Mouse (Mus musculus): ENCODE results near the gene Copa. TPM values are rescaled to one million over a fixed set of nuclear protein-coding genes. Genes with fewer than 3 reads are reported as not detected.

The Copa gene
- polyA plus RNA-seq (2015; fragmentation: Nextera tagmentation; extraction: Ambion mirVana) = 181 and 214 TPM in 2 replicates

GRCm38 (mm10) chr1:172082101-172082898 lies at the start of gene Copa, which contains the start of gene Ncstn:
Copa (plus strand) TSS chr1:172082529.
Ncstn (minus strand) TSS chr1:172082795.
- peak; percentile 99 for ATAC-seq
- no peaks in the 10 kb centered on the region for H3K9me3 ChIP-seq (ENCODE audit: control insufficient read depth, low read length)
- WGBS = under 1% methylated on average over 40 of the region's 40 CpGs

DNA sequence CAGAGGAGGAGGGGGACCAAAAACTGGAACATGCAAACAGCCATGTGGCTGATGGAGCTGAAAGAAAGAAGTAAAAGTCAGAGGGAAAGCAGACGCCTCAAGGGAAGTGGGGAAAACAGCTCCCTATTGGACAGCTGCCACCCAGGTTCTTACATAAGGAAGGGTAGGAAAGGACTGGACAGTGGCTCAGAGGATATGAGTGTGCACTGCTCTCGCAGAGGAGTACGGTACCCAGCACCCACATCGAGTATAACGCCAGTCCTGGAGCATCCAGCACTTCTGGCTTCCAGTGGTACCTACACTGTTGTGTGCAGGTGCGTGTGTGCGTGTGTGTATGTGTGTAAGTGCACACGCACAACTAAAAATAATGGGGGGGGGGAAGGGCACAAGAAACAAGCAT lies 35.9 kb upstream of the Copa start:
- H3K27ac ChIP-seq (ENCODE audit: low read depth, low read length) = no peak overlapping the region
- H3K4me3 ChIP-seq (ENCODE audit: low read length) = no peak overlapping the region
- WGBS = 77% methylated on average over 8 of the region's 8 CpGs
- H3K36me3 ChIP-seq (ENCODE audit: control insufficient read depth, insufficient read depth, low read length) = no peaks in the 10 kb centered on the region
- no peaks in the 10 kb centered on the region for H3K27me3 ChIP-seq (replicated peaks; ENCODE audit: control insufficient read depth, insufficient read depth, low read length)
- no peaks in the 10 kb centered on the region for H3K9me3 ChIP-seq (ENCODE audit: control insufficient read depth, low read length)
- no peak overlapping the region for H3K9ac ChIP-seq (ENCODE audit: low read depth, low read length)
- H3K4me1 ChIP-seq (ENCODE audit: control insufficient read depth, insufficient read depth, low read depth, low read length) = peaks cover 18% of the 10 kb centered on the region
- no peak overlapping the region for H3K4me2 ChIP-seq (ENCODE audit: low read length)
- ATAC-seq = no peak

More at GRCm38 (mm10) chr1:172082101-172082898, at the start of gene Copa, which contains the start of gene Ncstn:
- Histone ChIP-seq H3K4me2 (ENCODE audit: low read length) (peak within 1 kb of the TSS; percentile 90), H3K4me1 (ENCODE audit: control insufficient read depth, insufficient read depth, low read depth, low read length) (peaks cover 18% of the 10 kb centered on the region), H3K27me3 (replicated peaks; ENCODE audit: control insufficient read depth, insufficient read depth, low read length) (no peaks in the 10 kb centered on the region), H3K4me3 (ENCODE audit: low read length) (peak within 1 kb of the TSS; percentile 92), H3K36me3 (ENCODE audit: control insufficient read depth, insufficient read depth, low read length) (peaks cover 15% of the 10 kb centered on the region), H3K27ac (ENCODE audit: low read depth, low read length) (peak within 1 kb of the TSS; percentile 93), H3K9ac (ENCODE audit: low read depth, low read length) (peak within 1 kb of the TSS; percentile 89)

GRCm38 (mm10) chr1:172046938-172047337 lies 35.4 kb upstream of the Copa start:
- no peak overlapping the region for H3K4me2 ChIP-seq (ENCODE audit: low read length)
- H3K36me3 ChIP-seq (ENCODE audit: control insufficient read depth, insufficient read depth, low read length) = no peaks in the 10 kb centered on the region
- no peaks in the 10 kb centered on the region for H3K9me3 ChIP-seq (ENCODE audit: control insufficient read depth, low read length)
- no peaks in the 10 kb centered on the region for H3K27me3 ChIP-seq (replicated peaks; ENCODE audit: control insufficient read depth, insufficient read depth, low read length)
- no peak; the same call in 1 of the 2 replicates for ATAC-seq
- peaks cover 18% of the 10 kb centered on the region for H3K4me1 ChIP-seq (ENCODE audit: control insufficient read depth, insufficient read depth, low read depth, low read length)
- no peak overlapping the region for H3K4me3 ChIP-seq (ENCODE audit: low read length)
- H3K9ac ChIP-seq (ENCODE audit: low read depth, low read length) = no peak overlapping the region
- WGBS = 11% methylated on average over 5 of the region's 5 CpGs
- H3K27ac ChIP-seq (ENCODE audit: low read depth, low read length) = no peak overlapping the region

DNA sequence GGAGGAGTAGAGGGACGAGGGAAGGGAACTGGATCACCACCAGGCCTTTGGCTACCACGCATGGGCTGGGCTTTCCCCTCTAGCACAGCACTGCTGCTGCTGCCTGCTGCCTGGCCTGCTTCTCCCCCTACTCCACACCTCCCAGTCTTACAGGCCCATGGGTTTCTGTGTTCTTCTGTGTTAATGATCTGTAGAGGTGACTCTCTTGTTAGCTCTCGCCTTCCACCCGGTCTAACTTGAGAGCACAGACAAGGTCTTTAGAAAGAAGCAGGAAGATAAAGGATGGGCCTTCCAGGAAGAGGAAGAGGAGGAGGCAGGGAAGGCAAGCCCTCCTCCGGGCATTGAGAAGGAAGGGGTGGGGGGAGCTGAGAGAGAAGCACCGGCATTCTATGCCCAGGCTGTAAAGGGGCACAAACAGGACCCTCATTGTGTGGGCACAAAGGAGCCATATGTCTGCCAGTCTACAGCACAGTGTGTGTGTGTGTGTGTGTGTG lies 34.0 kb upstream of the Copa start:
- H3K9ac ChIP-seq (ENCODE audit: low read depth, low read length) = peak overlapping the region; percentile 41
- ATAC-seq = peak; percentile 80
- H3K9me3 ChIP-seq (ENCODE audit: control insufficient read depth, low read length) = no peaks in the 10 kb centered on the region
- H3K4me1 ChIP-seq (ENCODE audit: control insufficient read depth, insufficient read depth, low read depth, low read length) = peaks cover 19% of the 10 kb centered on the region
- H3K4me2 ChIP-seq (ENCODE audit: low read length) = peak overlapping the region; percentile 35
- 5% methylated on average over 5 of the region's 6 CpGs for WGBS
- no peaks in the 10 kb centered on the region for H3K36me3 ChIP-seq (ENCODE audit: control insufficient read depth, insufficient read depth, low read length)
- peak overlapping the region; percentile 70 for H3K27ac ChIP-seq (ENCODE audit: low read depth, low read length)
- H3K27me3 ChIP-seq (replicated peaks; ENCODE audit: control insufficient read depth, insufficient read depth, low read length) = no peaks in the 10 kb centered on the region
- 0 out of 2 replicates have a peak overlapping the region, but pooled peaks have one; percentile 4 for H3K4me3 ChIP-seq (ENCODE audit: low read length)

DNA sequence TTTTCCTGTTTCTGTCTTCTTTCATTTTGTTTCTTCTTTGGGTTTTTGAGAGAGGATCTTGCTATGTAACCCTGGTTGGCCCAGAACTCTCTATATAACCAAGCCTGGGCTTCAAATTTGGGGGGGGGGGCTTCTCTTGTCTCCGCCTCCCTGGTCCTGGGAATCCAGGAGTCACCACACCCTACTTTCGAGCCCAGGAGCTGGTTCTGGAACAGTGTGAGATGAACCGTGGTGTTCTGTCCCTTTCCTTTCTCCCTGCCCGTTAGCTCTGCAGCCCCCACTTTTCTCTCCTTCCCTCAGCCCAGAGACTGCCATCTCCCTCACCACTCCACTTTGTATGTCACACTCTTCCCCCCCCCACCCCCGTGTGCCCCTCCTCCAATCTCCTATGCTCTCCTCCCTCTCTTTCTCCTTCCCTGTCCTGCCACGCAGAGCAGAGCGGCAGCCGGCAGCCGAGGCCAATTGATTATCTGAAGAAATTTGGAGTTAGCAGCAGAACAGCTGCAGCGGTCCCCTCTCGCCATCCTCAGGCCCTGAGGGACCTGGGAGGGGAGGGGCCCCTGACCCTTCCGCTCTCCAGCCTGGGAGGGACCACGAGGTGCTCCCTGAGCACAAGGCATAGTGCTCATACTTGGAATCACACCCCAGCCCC lies 33.1 kb upstream of the Copa start:
- Histone ChIP-seq H3K27ac (ENCODE audit: low read depth, low read length) (peak overlapping the region; percentile 70), H3K36me3 (ENCODE audit: control insufficient read depth, insufficient read depth, low read length) (no peaks in the 10 kb centered on the region), H3K4me1 (ENCODE audit: control insufficient read depth, insufficient read depth, low read depth, low read length) (peaks cover 28% of the 10 kb centered on the region), H3K9me3 (ENCODE audit: control insufficient read depth, low read length) (no peaks in the 10 kb centered on the region), H3K4me2 (ENCODE audit: low read length) (peak overlapping the region; percentile 24), H3K27me3 (replicated peaks; ENCODE audit: control insufficient read depth, insufficient read depth, low read length) (no peaks in the 10 kb centered on the region), H3K4me3 (ENCODE audit: low read length) (no peak overlapping the region), H3K9ac (ENCODE audit: low read depth, low read length) (peak overlapping the region; percentile 50)
- peak; percentile 43 for ATAC-seq
- WGBS = 10% methylated on average over 13 of the region's 13 CpGs

DNA sequence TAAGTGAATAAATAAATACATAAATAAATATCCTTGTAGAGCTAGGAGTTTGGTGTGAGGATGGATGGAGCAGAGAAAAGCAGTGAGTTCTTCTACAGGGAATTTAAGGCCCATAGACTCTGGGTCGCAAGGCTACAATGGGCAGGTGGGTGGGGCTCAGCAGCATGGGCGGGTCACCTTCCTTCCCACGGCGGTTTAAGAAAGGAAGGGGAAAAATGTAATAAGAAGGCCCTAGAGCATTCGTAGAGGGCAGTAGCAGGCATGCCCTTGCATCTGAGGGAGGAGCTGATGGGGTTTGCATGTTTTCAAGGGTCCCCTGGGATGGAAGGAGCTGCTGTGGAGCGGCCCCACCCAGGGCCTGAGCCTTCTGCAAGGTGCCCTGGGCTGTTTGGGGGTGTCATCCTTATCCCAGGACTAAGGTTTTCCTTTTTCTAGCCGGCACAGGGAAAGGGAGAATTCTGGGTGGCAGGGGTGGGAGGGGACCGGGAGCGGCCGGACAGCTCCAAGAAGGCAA lies 29.5 kb upstream of the Copa start:
- Histone ChIP-seq H3K27ac (ENCODE audit: low read depth, low read length) (no peak overlapping the region), H3K4me1 (ENCODE audit: control insufficient read depth, insufficient read depth, low read depth, low read length) (peaks cover 27% of the 10 kb centered on the region), H3K4me3 (ENCODE audit: low read length) (no peak overlapping the region), H3K36me3 (ENCODE audit: control insufficient read depth, insufficient read depth, low read length) (no peaks in the 10 kb centered on the region), H3K9ac (ENCODE audit: low read depth, low read length) (0 out of 2 replicates have a peak overlapping the region, but pooled peaks have one; percentile 1), H3K27me3 (replicated peaks; ENCODE audit: control insufficient read depth, insufficient read depth, low read length) (no peaks in the 10 kb centered on the region), H3K9me3 (ENCODE audit: control insufficient read depth, low read length) (no peaks in the 10 kb centered on the region), H3K4me2 (ENCODE audit: low read length) (peak overlapping the region; percentile 83)
- no peak for ATAC-seq
- 14% methylated on average over 10 of the region's 10 CpGs for WGBS

GRCm38 (mm10) chr1:172053541-172054440 lies 28.5 kb upstream of the Copa start:
- peak overlapping the region; percentile 70 for H3K9ac ChIP-seq (ENCODE audit: low read depth, low read length)
- no peaks in the 10 kb centered on the region for H3K9me3 ChIP-seq (ENCODE audit: control insufficient read depth, low read length)
- peak; percentile 53 for ATAC-seq
- H3K27me3 ChIP-seq (replicated peaks; ENCODE audit: control insufficient read depth, insufficient read depth, low read length) = no peaks in the 10 kb centered on the region
- H3K4me1 ChIP-seq (ENCODE audit: control insufficient read depth, insufficient read depth, low read depth, low read length) = peaks cover 20% of the 10 kb centered on the region
- H3K4me3 ChIP-seq (ENCODE audit: low read length) = peak overlapping the region; percentile 48
- H3K4me2 ChIP-seq (ENCODE audit: low read length) = peak overlapping the region; percentile 83
- WGBS = 4% methylated on average over 31 of the region's 42 CpGs
- H3K27ac ChIP-seq (ENCODE audit: low read depth, low read length) = no peak overlapping the region
- no peaks in the 10 kb centered on the region for H3K36me3 ChIP-seq (ENCODE audit: control insufficient read depth, insufficient read depth, low read length)

DNA sequence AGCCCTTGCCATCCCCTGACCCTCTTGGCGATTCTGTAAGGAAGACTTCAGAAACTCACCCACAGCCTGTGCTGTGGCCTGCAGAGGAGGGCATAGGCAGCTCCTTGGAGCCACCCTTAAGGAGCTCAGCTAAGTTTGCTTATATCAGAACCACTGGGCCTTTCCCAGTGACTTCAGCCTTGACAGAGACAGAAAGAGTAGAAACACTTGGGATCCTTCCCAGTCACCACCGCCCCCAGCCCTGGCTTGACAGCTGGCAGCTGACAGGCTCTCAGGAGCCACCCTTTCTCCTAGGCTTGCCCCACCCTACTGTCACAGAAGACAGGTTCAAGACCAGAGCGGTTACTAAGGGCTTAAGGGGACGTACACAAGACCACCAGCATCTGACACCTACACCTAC lies 26.1 kb upstream of the Copa start:
- no peak overlapping the region for H3K27ac ChIP-seq (ENCODE audit: low read depth, low read length)
- no peak for ATAC-seq
- no peaks in the 10 kb centered on the region for H3K36me3 ChIP-seq (ENCODE audit: control insufficient read depth, insufficient read depth, low read length)
- no peaks in the 10 kb centered on the region for H3K27me3 ChIP-seq (replicated peaks; ENCODE audit: control insufficient read depth, insufficient read depth, low read length)
- H3K4me2 ChIP-seq (ENCODE audit: low read length) = peak overlapping the region; percentile 22
- WGBS = 61% methylated on average over 4 of the region's 4 CpGs
- H3K4me3 ChIP-seq (ENCODE audit: low read length) = peak overlapping the region; percentile 31
- no peak overlapping the region; the same call in 1 of the 2 replicates for H3K9ac ChIP-seq (ENCODE audit: low read depth, low read length)
- H3K9me3 ChIP-seq (ENCODE audit: control insufficient read depth, low read length) = no peaks in the 10 kb centered on the region
- H3K4me1 ChIP-seq (ENCODE audit: control insufficient read depth, insufficient read depth, low read depth, low read length) = peaks cover 15% of the 10 kb centered on the region

Data from hindbrain, embryonic 16.5 days (tissue).